Mouse (Mus musculus): Measurements from ENCODE around the gene Mprip.

Gene Mprip

GRCm38 (mm10) chr11:59805656-59806055, 144.6 kb downstream of the Mprip start:
- DNase-seq, result no peak

- no peak for DNase-seq
Measured at GRCm38 (mm10) chr11:59808170-59808960, 147.3 kb downstream of the Mprip start.

- peak; percentile 60 to 75 for DNase-seq
Measured at GRCm38 (mm10) chr11:59809071-59809669, 148.1 kb downstream of the Mprip start.

- DNase-seq, result peak; percentile 85 to 93
Measured at GRCm38 (mm10) chr11:59809670-59810474, 148.8 kb downstream of the Mprip start, which contains the start of gene Flcn. TSS of gene Flcn (minus strand) at chr11:59810016.

- DNase-seq, result no peak
Measured at GRCm38 (mm10) chr11:59810480-59811158, 149.5 kb downstream of the Mprip start.

GRCm38 (mm10) chr11:59811211-59811610, 150.1 kb downstream of the Mprip start:
- DNase-seq, result no peak

GRCm38 (mm10) chr11:59813276-59813675, 152.2 kb downstream of the Mprip start:
- no peak for DNase-seq

GRCm38 (mm10) chr11:59814311-59814710, 153.2 kb downstream of the Mprip start:
- no peak for DNase-seq

GRCm38 (mm10) chr11:59814936-59815335, 153.8 kb downstream of the Mprip start:
- no peak for DNase-seq

- DNase-seq, result no peak
Measured at GRCm38 (mm10) chr11:59815482-59816065, 154.5 kb downstream of the Mprip start.

GRCm38 (mm10) chr11:59817916-59818315, 156.8 kb downstream of the Mprip start:
- DNase-seq, result no peak

- no peak for DNase-seq
Measured at GRCm38 (mm10) chr11:59821625-59822024, 160.5 kb downstream of the Mprip start.

Data from kidney, postnatal 25 days (tissue).